Mouse (Mus musculus) left cerebral cortex, postnatal 36 days (tissue): ENCODE data around the gene Cacna1a. TPM values are rescaled to one million over a fixed set of nuclear protein-coding genes. Genes with fewer than 3 reads are reported as not detected.

Experiments used
- DNase-seq, 2 experiments: peaks; one replicate each; pipeline ENCODE4 v3.0.0; 2021 to 2022; ENCODE audit warnings: low spot score in 2 of 2, mixed read lengths in 1 of 2
- intact Hi-C: fragments of 180-260 bp; cut with DNase I; formaldehyde crosslinking; loops from one replicate; pipeline ENCODE4 v1.15.1; 2025
- total RNA-seq, 2 experiments: library from RNA; stranded (reverse); gene quantifications; 2 replicates each; pipeline ENCODE4 v1.2.3; 2021

Gene Cacna1a
- 100 to 1,000 TPM; 219 to 272 TPM for total RNA-seq

DNA sequence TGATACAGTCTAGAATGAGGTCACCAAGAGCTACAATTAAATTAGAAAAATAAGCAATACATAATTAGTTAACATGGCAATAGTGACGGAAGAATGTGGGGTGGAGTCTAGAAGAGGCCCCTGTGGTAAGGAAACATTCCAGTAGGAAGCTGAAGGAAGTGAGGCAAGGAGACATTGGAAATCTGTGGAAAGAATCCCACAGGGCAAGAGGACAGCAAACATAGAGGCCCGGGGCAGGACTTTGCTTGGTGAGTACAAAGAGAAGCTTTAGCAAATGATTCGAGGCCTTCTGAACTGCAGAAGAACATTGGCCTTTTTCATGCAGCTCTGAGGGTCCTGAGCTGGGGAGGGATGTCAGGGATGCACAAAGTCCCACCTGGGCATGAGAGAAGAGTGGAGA, at the start of gene Cacna1a:
Cacna1a (plus strand) TSS at position 166 of the 400 bp plus-strand sequence.
- intact Hi-C loops = no loop called here
- DNase-seq = no peak

GRCm38 (mm10) chr8:84338493-84338892, 49.7 kb upstream of the Cacna1a start:
- intact Hi-C loops = no loop called here
- DNase-seq = peak; percentile 19 to 41

DNA sequence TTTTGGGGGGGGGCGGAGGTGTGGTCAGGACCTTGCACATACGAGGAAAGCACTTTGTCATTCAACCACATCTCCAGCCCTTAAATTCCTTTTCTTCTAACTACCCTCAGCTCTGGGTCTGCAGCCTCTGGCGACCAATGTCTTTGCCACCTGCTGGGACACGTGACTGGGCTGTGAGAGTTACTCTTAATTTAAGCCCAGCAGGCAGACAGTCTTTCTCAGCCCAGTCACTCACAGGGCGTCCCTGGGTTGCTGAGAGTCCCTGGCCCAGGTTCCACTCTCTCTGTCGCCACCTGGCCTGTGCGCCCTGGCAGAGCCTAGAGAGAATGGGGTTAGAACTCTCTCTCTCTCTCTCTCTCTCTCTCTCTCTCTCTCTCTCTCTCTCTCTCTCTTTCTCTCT, 48.9 kb upstream of the Cacna1a start:
- DNase-seq = no peak
- intact Hi-C loops = no loop called here

DNA sequence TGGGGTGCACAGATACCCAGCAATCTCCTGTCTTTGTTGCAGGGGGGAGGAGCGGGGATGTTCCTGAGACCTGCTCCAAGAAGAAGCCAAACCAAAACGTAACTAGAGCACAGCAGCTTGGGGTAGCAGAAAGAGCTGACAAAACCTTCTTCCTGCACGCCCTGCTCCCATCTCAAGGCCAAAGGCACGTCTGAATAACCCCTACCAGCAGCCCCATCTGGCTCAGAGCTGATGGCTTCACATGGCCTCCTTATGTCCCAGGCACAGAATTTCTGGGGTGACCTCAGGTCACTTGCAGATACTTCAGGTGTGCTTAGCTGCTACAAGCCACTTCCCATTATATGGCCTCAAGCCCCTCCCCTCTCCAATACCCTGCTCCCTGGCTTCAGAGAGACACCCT, 48.4 kb upstream of the Cacna1a start:
- DNase-seq = no peak
- intact Hi-C loops = no loop called here

DNA sequence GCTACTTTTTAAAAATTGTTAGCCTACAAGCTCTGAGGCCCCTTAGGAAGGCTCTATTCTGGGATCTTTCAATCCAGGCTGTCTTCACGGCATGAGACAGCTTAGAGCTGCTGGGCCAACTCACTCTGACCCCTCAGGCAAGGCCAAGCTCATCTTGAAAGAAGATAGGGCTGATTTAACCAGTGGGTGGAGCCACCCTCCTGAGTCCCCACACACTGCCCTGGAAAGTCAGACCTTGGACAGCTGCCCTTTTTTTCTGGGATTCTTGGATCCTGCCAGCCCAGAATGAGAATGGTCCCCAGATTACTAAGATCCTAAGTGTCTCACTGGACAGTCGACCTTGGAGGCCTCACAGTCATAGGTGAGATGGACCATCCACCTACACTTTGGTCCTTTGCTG, 47.6 kb upstream of the Cacna1a start:
- intact Hi-C loops = no loop called here
- no peak for DNase-seq

- intact Hi-C loops = no loop called here
- DNase-seq = no peak
Observed at GRCm38 (mm10) chr8:84345493-84345892, 42.7 kb upstream of the Cacna1a start.

GRCm38 (mm10) chr8:84346421-84346820, 41.8 kb upstream of the Cacna1a start:
- DNase-seq = no peak
- intact Hi-C loops = no loop called here

GRCm38 (mm10) chr8:84349526-84349925, 38.7 kb upstream of the Cacna1a start:
- intact Hi-C loops = no loop called here
- DNase-seq = no peak

DNA sequence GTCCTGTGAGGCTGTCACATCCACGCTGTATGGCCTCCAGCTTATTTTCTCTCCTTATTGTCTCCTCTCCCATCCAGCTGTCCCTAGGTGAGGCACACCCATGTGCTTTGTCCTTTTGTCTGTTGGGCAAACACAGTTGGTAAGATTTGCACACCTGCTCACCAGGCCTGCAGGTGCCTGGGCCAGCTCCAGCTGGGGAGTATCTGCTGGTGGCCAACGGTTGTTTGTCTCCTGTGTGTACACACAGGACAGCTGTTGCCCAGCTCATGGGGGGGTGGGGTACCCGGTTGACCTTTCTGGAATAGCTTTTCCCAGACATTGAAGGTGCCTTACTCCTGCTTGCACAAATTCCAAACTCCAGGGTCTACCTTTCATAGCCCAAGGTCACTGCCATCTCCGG, 37.3 kb upstream of the Cacna1a start:
- intact Hi-C loops = loop anchor here (10.0 kb wide), 1 partner anchor 316 kb away; no protein-coding TSS in a partner anchor
- no peak for DNase-seq

- no peak for DNase-seq
- intact Hi-C loops = loop anchor here (5.0 to 10.0 kb wide), 2 partner anchors 169 to 322 kb away; partner anchors contain the start of gene Nanos3
Observed at GRCm38 (mm10) chr8:84356482-84356881, 31.8 kb upstream of the Cacna1a start.

DNA sequence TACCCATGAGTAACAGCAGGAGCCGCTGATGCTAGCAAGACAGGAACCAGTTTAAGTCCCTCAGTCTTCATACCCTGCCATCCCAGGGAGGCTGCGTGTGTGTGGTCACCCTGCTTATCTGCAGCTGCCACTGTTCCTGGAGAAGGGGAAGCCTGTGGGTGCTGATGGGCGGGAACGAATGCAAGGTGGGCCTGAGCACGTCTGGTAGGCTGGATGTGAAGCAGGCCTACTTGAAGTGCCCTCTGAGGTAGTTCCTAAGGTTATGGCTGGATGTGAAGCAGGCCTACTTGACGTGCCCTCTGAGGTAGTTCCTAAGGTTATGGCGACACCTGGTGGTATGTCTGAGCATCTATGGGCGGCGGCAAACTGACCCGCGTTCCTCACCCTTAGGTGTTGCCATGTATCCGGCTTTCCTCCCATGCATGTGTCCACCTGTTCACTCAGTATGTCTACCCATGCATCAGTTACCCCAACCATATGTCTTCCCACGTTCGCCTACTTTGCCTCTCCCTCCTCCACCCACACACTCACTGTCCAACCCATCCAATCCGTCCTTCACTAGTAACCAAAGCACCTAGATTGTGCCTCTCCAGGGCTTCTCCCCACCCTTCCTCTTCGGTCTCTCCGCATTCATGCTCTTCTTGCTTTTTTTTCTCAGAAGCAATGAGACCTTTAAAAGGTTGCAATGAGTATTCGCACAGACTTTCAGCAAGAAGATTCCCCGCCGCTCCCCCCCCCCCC, 30.4 kb upstream of the Cacna1a start:
- intact Hi-C loops = loop anchor here (1.0 to 10.0 kb wide), 3 partner anchors 66 to 323 kb away; partner anchors contain the start of gene Nanos3
- DNase-seq = peak; percentile 69 to 74

DNA sequence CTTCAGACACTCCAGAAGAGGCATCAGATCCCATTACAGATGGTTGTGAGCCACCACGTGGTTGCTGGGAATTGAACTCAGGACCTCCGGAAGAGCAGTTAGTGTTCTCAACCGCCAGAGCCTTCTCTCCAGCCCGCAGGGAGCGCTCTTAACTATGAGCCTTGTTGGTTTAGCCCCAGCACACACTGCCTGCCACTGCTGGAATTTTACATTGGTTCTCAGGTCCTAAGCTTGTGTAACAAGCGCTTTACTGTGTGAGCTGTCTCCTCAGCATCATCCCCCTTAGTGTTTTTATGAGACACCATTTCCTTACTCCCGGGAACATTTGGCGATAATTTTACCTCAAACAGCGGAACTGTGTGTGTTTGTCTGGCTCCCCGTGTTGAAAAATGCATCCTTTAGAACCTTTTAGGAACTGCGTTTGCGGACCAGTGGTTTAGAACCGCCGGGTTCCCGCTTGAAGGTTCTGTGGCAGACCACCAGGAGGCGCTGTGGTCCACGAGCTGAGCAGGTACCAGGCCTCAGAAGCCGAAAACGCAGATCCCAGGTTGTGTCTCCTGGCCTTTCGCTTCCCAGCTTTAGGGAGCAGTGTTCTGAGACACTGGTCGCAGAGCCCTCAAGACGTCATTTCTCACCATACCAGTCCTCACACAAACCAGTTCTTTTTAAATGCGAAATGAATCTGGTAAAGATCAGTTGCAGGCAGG, 24.7 kb upstream of the Cacna1a start:
- DNase-seq = peak; percentile 76 to 79
- intact Hi-C loops = loop anchor here (1.0 to 5.0 kb wide), 3 partner anchors 149 to 207 kb away; no protein-coding TSS in a partner anchor

- DNase-seq = no peak
- intact Hi-C loops = no loop called here
Observed at GRCm38 (mm10) chr8:84365197-84365596, 23.0 kb upstream of the Cacna1a start.

- intact Hi-C loops = loop anchor here (5.0 kb wide), 1 partner anchor 36 kb away; no protein-coding TSS in a partner anchor
- DNase-seq = no peak
Observed at GRCm38 (mm10) chr8:84370972-84371371, 17.3 kb upstream of the Cacna1a start.

GRCm38 (mm10) chr8:84375038-84375437, 13.2 kb upstream of the Cacna1a start:
- DNase-seq = no peak
- intact Hi-C loops = no loop called here

DNA sequence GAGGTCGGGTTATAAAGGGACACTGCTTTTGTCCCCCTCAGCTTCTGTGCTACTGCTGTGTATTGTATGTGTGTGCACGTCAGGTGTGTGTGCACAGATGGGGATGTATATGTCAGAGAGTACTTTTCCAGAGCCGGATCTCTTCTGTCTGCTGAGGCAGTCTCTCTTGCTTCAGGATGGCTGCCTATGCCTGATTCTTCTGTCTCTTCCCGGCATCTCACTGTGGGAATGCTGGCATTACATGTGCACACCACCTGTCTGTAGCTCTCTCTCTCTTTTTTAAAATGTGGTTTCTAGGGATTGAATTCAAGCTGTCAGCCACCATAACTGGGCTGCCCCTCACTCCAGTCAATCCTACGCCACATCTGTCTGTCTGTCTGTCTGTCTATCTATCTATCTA, 12.4 kb upstream of the Cacna1a start:
- intact Hi-C loops = no loop called here

GRCm38 (mm10) chr8:84376564-84376963, 11.7 kb upstream of the Cacna1a start:
- intact Hi-C loops = no loop called here
- no peak for DNase-seq

More for the DNA sequence above, 12.4 kb upstream of the Cacna1a start:
- no peak for DNase-seq

DNA sequence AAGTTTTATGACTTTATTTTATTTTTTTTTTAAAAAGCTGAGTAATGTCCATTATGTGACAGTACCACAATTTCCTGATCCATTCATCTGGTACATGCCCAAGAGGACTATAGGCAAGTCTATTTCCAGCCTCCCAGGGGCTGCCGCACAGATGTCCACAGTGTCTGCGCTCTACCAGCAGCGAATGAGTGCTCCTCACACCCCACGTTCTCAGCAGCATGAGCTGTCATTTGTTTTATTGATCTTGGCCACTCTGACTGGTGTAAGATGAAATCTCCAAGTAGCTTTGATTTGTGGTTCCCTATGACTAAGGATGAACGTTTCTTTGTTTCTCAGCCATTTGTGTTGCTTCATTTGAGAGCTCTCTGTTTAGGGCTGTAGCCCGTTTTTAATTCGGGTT, 6.6 kb upstream of the Cacna1a start:
- no peak for DNase-seq
- intact Hi-C loops = no loop called here

GRCm38 (mm10) chr8:84388773-84389172, 533 bp downstream of the Cacna1a start:
- DNase-seq = no peak
- intact Hi-C loops = no loop called here

DNA sequence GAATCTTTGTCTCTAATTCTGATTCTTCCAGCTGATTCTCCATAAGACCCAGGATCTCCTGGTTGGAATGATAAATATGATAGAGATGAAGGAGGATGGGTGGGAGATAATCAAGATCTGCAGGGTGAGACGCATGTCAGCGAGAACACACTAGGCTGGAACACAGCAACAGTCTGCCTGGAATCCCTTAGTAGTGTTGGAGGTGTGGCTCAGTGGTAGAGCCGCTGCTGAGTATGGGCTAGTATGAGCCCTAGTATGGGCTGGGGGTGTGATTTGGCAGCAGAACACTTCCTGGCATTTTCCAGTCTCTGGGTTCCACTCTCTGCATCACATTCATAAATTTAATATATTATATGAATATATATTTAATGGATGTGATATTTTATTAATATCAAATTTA, 933 bp downstream of the Cacna1a start:
- intact Hi-C loops = no loop called here
- no peak for DNase-seq

GRCm38 (mm10) chr8:84391611-84392010, 3.4 kb downstream of the Cacna1a start:
- no peak for DNase-seq
- intact Hi-C loops = no loop called here
